Mouse (Mus musculus): ENCODE measurements around the gene Ugt1a6a. TPM values are rescaled to one million over a fixed set of nuclear protein-coding genes. Genes with fewer than 3 reads are reported as not detected.
"Not testable (repeated sequence)": the region's sequence is repeated elsewhere in the genome, so short reads cannot be mapped to it uniquely, and the experiment has no call there.

Gene Ugt1a6a
- polyA plus RNA-seq, 1 experiment from 2014 or later = 10.6 TPM

DNA sequence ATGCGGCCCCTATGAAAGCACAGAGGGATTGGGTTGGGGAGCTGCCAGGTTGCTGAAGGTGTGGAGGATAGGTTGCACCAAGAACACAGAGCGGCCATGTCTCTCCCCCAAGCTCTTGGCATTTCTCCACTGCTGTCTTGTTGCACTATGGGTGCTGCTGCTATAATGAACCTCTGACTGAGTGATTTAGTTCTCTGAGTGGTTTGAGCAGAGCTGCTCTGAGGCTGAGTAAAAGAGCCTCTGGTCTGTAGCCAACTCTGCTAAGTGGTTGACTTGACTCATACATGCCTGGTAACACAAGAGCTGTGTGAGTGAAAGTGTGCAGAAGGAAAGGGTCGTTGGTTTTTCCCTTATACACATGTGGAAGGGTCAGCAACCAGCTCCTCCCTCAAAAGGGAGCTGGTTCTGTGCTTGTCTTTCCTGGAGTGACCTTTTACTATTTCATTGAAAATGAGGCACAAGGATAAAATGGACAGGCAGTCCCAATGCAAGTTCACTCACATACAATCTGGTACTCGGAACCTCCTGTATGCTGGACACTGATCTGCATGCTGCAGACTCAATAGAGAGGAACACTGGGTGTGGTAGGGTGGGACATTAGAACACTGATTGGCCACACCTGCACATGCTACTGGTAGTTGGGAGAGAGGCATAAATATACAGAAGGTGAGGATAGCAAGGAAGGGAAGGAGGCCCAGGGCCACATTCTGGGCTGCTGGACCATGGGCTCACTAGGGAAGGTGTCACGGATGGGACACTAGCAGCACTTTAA is 30.7 kb upstream of the Ugt1a6a start:
- WGBS = 74% methylated on average over 4 of the region's 5 CpGs
- ATAC-seq (ENCODE audit: low read depth); H3K27ac ChIP-seq (replicated peaks; ENCODE audit: low read depth, low read length); H3K4me3 ChIP-seq (ENCODE audit: low read depth, low read length); H3K27me3 ChIP-seq (replicated peaks; ENCODE audit: control insufficient read depth, insufficient read depth, low read length); H3K9ac ChIP-seq (ENCODE audit: low read depth, low read length); H3K4me2 ChIP-seq (ENCODE audit: low read depth, low read length); H3K4me1 ChIP-seq (ENCODE audit: control insufficient read depth, insufficient read depth, low read length); DNase-seq (ENCODE audit: low spot score); H3K9me3 ChIP-seq (ENCODE audit: control insufficient read depth, low read length); H3K36me3 ChIP-seq (ENCODE audit: control insufficient read depth, insufficient read depth, low read length): not testable (repeated sequence)

DNA sequence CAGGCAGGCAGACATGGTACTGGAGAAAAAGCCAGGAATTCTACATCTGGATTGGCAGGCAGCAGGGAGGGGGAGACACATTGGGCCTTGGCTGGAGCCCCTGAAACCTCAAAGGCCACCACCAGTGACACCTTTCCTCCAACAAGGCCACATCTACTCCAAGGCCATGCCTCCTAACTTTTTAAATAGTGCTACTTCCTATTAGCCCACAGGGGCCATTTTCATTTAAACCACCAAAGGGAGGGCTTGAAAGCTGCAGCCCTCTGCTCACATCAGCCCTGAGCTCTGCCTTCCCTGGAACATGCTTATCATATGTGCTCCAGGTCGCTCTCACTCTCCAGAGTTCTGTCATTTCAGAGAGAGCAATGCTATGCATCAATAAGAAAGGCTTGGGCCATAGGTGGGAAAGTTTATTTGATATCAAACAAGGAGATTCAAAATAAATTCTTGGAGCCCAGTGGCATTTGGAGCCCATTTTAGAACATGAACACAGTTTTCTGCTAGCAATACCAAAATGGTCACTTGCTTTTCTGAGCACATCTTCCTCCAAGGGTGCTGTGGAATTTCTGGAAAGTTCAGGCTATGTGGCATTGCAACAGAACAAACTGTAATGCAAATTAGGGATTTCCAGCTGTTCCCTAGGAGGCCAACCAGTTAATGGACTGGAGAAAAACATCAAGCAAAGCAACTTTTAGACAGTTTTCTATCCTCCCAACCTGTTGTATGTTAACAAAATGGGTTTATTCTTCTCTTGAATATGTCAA is 29.8 kb upstream of the Ugt1a6a start:
- no peak overlapping the region for H3K9ac ChIP-seq (ENCODE audit: low read depth, low read length)
- no peak overlapping the region for H3K4me2 ChIP-seq (ENCODE audit: low read depth, low read length)
- H3K9me3 ChIP-seq (ENCODE audit: control insufficient read depth, low read length) = no peaks in the 10 kb centered on the region
- WGBS = 72% methylated on average over 1 of the region's 1 CpGs
- ATAC-seq (ENCODE audit: low read depth) (no peak), DNase-seq (ENCODE audit: low spot score) (no peak)
- H3K4me3 ChIP-seq (ENCODE audit: low read depth, low read length) = no peak overlapping the region
- no peaks in the 10 kb centered on the region for H3K36me3 ChIP-seq (ENCODE audit: control insufficient read depth, insufficient read depth, low read length)
- no peaks in the 10 kb centered on the region for H3K4me1 ChIP-seq (ENCODE audit: control insufficient read depth, insufficient read depth, low read length)
- no peaks in the 10 kb centered on the region for H3K27me3 ChIP-seq (replicated peaks; ENCODE audit: control insufficient read depth, insufficient read depth, low read length)
- H3K27ac ChIP-seq (replicated peaks; ENCODE audit: low read depth, low read length) = no peak overlapping the region

DNA sequence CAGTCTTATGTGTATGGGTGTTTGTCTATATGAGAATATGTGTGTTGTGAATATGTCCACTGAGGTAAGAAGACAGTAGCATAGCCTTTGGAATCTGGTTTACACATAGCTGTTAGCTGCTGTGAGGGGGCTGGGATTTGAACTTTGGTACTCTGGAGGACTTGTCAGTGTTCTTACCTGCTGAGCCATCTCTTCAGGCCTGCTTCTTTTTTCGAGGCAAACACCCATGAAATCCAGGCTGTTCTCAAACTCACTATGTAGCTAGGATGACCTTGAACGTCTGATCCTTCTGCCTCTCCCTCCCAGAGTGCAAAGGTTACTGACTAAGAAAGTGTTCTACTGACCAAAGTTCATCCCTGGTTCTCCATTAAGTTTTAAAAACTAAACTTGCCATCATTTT is 29.0 kb upstream of the Ugt1a6a start:
- 57% methylated on average over 2 of the region's 2 CpGs for WGBS
- Histone ChIP-seq H3K4me2 (ENCODE audit: low read depth, low read length) (no peak overlapping the region), H3K27ac (replicated peaks; ENCODE audit: low read depth, low read length) (no peak overlapping the region), H3K36me3 (ENCODE audit: control insufficient read depth, insufficient read depth, low read length) (no peaks in the 10 kb centered on the region), H3K9ac (ENCODE audit: low read depth, low read length) (no peak overlapping the region), H3K9me3 (ENCODE audit: control insufficient read depth, low read length) (no peaks in the 10 kb centered on the region), H3K4me1 (ENCODE audit: control insufficient read depth, insufficient read depth, low read length) (no peaks in the 10 kb centered on the region), H3K4me3 (ENCODE audit: low read depth, low read length) (no peak overlapping the region), H3K27me3 (replicated peaks; ENCODE audit: control insufficient read depth, insufficient read depth, low read length) (no peaks in the 10 kb centered on the region)
- no peak for DNase-seq (ENCODE audit: low spot score)
- ATAC-seq (ENCODE audit: low read depth) = no peak

DNA sequence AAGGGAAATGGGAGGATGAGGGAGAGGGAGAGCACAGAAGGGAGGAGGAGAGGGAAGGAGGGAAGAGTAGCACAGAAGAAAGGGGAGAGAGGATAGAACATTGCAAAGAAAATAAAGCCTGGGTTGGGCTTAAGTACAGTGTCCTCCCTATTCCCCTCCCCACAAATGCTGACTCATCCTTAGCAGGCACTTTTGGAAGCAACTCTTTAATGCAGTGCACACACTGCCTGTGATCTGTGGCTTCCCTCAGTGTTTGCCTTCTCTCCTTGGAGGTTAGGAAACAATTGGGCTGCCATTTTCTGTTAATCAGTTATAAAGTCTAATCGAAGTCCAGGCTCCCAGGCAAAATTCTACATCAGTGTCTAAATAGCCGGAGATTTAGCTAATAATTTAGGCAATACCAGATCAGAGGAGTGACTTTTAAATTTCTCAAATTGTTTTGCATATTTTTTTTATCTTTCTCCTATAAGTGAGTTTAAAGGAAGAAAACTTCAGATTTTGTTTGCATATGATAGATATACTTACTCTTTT is 25.5 kb upstream of the Ugt1a6a start:
- not testable (repeated sequence) for H3K4me2 ChIP-seq (ENCODE audit: low read depth, low read length); DNase-seq (ENCODE audit: low spot score); ATAC-seq (ENCODE audit: low read depth); H3K9ac ChIP-seq (ENCODE audit: low read depth, low read length); H3K36me3 ChIP-seq (ENCODE audit: control insufficient read depth, insufficient read depth, low read length); H3K4me3 ChIP-seq (ENCODE audit: low read depth, low read length); H3K27me3 ChIP-seq (replicated peaks; ENCODE audit: control insufficient read depth, insufficient read depth, low read length); H3K27ac ChIP-seq (replicated peaks; ENCODE audit: low read depth, low read length); H3K4me1 ChIP-seq (ENCODE audit: control insufficient read depth, insufficient read depth, low read length)
- WGBS = 83% methylated on average over 2 of the region's 2 CpGs
- H3K9me3 ChIP-seq (ENCODE audit: control insufficient read depth, low read length) = 0 out of 2 replicates have a peak, but pooled peaks cover 10% of the 10 kb centered on the region

DNA sequence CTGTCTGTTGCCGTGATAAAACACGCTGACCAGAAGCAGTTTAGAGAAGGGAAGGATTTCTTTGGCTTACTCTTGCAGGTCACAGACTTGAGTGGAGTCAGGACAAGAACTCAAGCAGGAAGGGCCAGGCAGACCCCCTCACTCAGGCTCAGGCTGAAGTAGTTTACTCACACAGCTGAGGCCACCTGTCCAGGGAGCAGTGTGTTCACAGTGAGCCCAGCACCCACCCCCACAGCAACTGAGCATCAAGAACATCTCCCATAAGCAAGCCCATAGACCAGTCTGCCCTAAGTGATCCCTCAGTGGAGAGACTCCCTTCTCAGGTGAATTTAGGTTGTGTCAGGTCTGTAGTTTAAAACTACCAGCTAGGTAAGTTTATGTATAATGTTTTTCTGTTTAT is 25.0 kb upstream of the Ugt1a6a start:
- WGBS = 77% methylated on average over 2 of the region's 2 CpGs
- not testable (repeated sequence) for DNase-seq (ENCODE audit: low spot score); H3K4me3 ChIP-seq (ENCODE audit: low read depth, low read length); H3K27ac ChIP-seq (replicated peaks; ENCODE audit: low read depth, low read length); H3K27me3 ChIP-seq (replicated peaks; ENCODE audit: control insufficient read depth, insufficient read depth, low read length); H3K9ac ChIP-seq (ENCODE audit: low read depth, low read length); ATAC-seq (ENCODE audit: low read depth); H3K4me1 ChIP-seq (ENCODE audit: control insufficient read depth, insufficient read depth, low read length); H3K36me3 ChIP-seq (ENCODE audit: control insufficient read depth, insufficient read depth, low read length); H3K4me2 ChIP-seq (ENCODE audit: low read depth, low read length)
- 0 out of 2 replicates have a peak, but pooled peaks cover 10% of the 10 kb centered on the region for H3K9me3 ChIP-seq (ENCODE audit: control insufficient read depth, low read length)

DNA sequence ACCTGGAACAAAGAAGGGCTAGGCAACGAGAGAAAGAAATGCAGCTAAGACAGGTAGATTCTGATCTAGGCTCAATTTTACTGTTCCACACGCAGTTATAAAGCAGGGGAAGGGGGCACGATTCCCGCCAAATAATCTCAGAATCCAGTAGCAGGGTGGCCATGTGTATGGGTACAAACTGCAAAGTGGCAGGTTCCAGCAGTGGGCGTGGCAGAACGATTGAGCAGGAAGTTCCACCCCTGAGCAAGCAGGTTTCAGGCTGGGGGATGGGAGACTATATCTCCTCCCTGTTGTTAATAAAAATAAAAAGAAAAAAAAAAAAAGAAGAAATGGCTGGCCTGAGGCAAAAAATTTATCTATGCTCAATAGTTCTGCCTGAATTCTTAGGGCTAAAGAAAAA is 21.8 kb upstream of the Ugt1a6a start:
- H3K4me3 ChIP-seq (ENCODE audit: low read depth, low read length); ATAC-seq (ENCODE audit: low read depth); H3K9ac ChIP-seq (ENCODE audit: low read depth, low read length); H3K27me3 ChIP-seq (replicated peaks; ENCODE audit: control insufficient read depth, insufficient read depth, low read length); DNase-seq (ENCODE audit: low spot score); H3K27ac ChIP-seq (replicated peaks; ENCODE audit: low read depth, low read length); H3K4me2 ChIP-seq (ENCODE audit: low read depth, low read length); H3K4me1 ChIP-seq (ENCODE audit: control insufficient read depth, insufficient read depth, low read length); H3K36me3 ChIP-seq (ENCODE audit: control insufficient read depth, insufficient read depth, low read length): not testable (repeated sequence)
- 0 out of 2 replicates have a peak, but pooled peaks cover 10% of the 10 kb centered on the region for H3K9me3 ChIP-seq (ENCODE audit: control insufficient read depth, low read length)
- 97% methylated on average over 6 of the region's 6 CpGs for WGBS

DNA sequence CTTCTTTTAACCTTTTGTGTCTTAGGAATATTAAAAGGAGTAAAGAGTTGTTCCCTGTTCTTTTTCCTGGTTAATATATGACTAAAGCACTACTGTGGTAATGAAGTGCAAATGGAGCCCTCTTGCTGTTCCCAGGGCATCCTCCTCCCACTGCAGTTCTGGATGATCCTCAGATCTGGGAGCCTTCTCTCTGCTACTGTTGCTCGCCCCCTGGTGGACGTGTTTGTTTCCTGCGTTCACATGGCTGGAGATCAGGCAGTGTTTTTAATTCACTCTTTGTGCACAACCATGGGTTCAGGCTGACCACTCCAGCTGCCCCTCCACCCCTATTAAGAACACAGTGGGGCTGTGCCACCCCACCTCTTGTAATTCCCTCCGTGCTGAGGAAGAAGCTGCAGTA is 14.1 kb upstream of the Ugt1a6a start:
- not testable (repeated sequence) for ATAC-seq (ENCODE audit: low read depth); H3K9me3 ChIP-seq (ENCODE audit: control insufficient read depth, low read length); DNase-seq (ENCODE audit: low spot score); H3K4me3 ChIP-seq (ENCODE audit: low read depth, low read length); H3K4me2 ChIP-seq (ENCODE audit: low read depth, low read length); H3K9ac ChIP-seq (ENCODE audit: low read depth, low read length); H3K4me1 ChIP-seq (ENCODE audit: control insufficient read depth, insufficient read depth, low read length); H3K27me3 ChIP-seq (replicated peaks; ENCODE audit: control insufficient read depth, insufficient read depth, low read length); H3K27ac ChIP-seq (replicated peaks; ENCODE audit: low read depth, low read length); H3K36me3 ChIP-seq (ENCODE audit: control insufficient read depth, insufficient read depth, low read length)
- 21% methylated on average over 4 of the region's 4 CpGs for WGBS

DNA sequence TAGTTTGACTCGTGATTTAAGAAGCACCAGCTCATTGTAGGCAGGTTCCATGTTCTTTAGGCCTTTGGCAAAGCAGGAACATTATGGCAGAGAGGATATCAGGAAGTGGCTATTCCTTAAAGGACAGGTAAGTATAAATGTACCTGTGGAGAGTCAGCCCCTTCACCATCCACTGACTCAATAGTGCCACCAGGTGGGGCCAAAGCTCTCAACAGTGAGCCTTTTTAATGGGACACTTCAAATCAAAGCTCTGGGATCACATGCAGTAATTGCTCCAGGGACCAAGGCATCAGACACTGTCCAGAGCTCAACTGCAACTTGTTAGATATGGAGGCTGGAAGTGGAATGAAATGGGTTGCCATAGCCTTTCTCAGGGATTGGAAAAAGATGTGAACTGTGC is 13.1 kb upstream of the Ugt1a6a start:
- H3K9ac ChIP-seq (ENCODE audit: low read depth, low read length) = not testable (repeated sequence)

More for the DNA sequence above, 13.1 kb upstream of the Ugt1a6a start:
- not testable (repeated sequence) for H3K4me3 ChIP-seq (ENCODE audit: low read depth, low read length); H3K4me1 ChIP-seq (ENCODE audit: control insufficient read depth, insufficient read depth, low read length); H3K36me3 ChIP-seq (ENCODE audit: control insufficient read depth, insufficient read depth, low read length); ATAC-seq (ENCODE audit: low read depth); H3K27me3 ChIP-seq (replicated peaks; ENCODE audit: control insufficient read depth, insufficient read depth, low read length); DNase-seq (ENCODE audit: low spot score); H3K4me2 ChIP-seq (ENCODE audit: low read depth, low read length); H3K27ac ChIP-seq (replicated peaks; ENCODE audit: low read depth, low read length); H3K9me3 ChIP-seq (ENCODE audit: control insufficient read depth, low read length)
- no CpG with 5 or more reads among the region's 1 CpGs for WGBS
